Mouse (Mus musculus) spleen, postnatal 4 days (tissue): ENCODE data around the gene Slc22a14.
"Not testable (repeated sequence)": the region's sequence is repeated elsewhere in the genome, so short reads cannot be mapped to it uniquely, and the experiment has no call there.

Experiments
- DNase-seq, 2 experiments: peaks; one replicate each; pipeline ENCODE4 v3.0.0; 2022; ENCODE audit warnings: low spot score in 2 of 2

Slc22a14 gene

GRCm38 (mm10) chr9:119260825-119261224, 104.5 kb downstream of the Slc22a14 start:
- DNase-seq, result no peak

GRCm38 (mm10) chr9:119258785-119259184, 106.6 kb downstream of the Slc22a14 start:
- no peak for DNase-seq

- no peak for DNase-seq
These were observed 107.2 kb downstream of the Slc22a14 start for GRCm38 (mm10) chr9:119258128-119258527.

- DNase-seq, result no peak
These were observed 109.2 kb downstream of the Slc22a14 start for GRCm38 (mm10) chr9:119256161-119256560.

GRCm38 (mm10) chr9:119255096-119255495, 110.3 kb downstream of the Slc22a14 start:
- no peak for DNase-seq

- DNase-seq, result no peak
These were observed 111.2 kb downstream of the Slc22a14 start for GRCm38 (mm10) chr9:119254187-119254586.

- no peak for DNase-seq
These were observed 117.4 kb downstream of the Slc22a14 start for GRCm38 (mm10) chr9:119247996-119248395.

GRCm38 (mm10) chr9:119246826-119247225, 118.5 kb downstream of the Slc22a14 start:
- DNase-seq, result no peak

- no peak for DNase-seq
These were observed 121.4 kb downstream of the Slc22a14 start for GRCm38 (mm10) chr9:119243981-119244380.

- DNase-seq, result no peak
These were observed 124.0 kb downstream of the Slc22a14 start for GRCm38 (mm10) chr9:119241169-119241865.

- no peak for DNase-seq
These were observed 124.9 kb downstream of the Slc22a14 start for GRCm38 (mm10) chr9:119240286-119240997.

GRCm38 (mm10) chr9:119239274-119239673, 126.1 kb downstream of the Slc22a14 start:
- DNase-seq, result no peak

- DNase-seq, result no peak
These were observed 126.6 kb downstream of the Slc22a14 start for GRCm38 (mm10) chr9:119238796-119239195.

GRCm38 (mm10) chr9:119231552-119231951, 133.8 kb downstream of the Slc22a14 start:
- DNase-seq, result no peak

- DNase-seq, result no peak
These were observed 134.5 kb downstream of the Slc22a14 start for GRCm38 (mm10) chr9:119230829-119231228.

GRCm38 (mm10) chr9:119220249-119220648, 145.1 kb downstream of the Slc22a14 start:
- DNase-seq, result no peak

GRCm38 (mm10) chr9:119219667-119220066, 145.7 kb downstream of the Slc22a14 start:
- DNase-seq, result no peak

- not testable (repeated sequence) for DNase-seq
These were observed 150.0 kb downstream of the Slc22a14 start for GRCm38 (mm10) chr9:119215341-119215740.

- DNase-seq, result no peak
These were observed 150.8 kb downstream of the Slc22a14 start for GRCm38 (mm10) chr9:119214601-119215000.

- DNase-seq, result no peak
These were observed 152.4 kb downstream of the Slc22a14 start for GRCm38 (mm10) chr9:119212996-119213395.

GRCm38 (mm10) chr9:119208998-119209397, 156.4 kb downstream of the Slc22a14 start, which contains the start of gene Slc22a13:
TSS of gene Slc22a13 (minus strand) at chr9:119209098.
- DNase-seq, result no peak

- DNase-seq, result no peak
These were observed 158.2 kb downstream of the Slc22a14 start for GRCm38 (mm10) chr9:119207113-119207512.

GRCm38 (mm10) chr9:119206666-119207065, 158.7 kb downstream of the Slc22a14 start:
- DNase-seq, result no peak
